Mouse (Mus musculus) urinary bladder, postnatal 0 days (tissue): Measurements from ENCODE around the gene Tubgcp3. TPM values are rescaled to one million over a fixed set of nuclear protein-coding genes. Genes with fewer than 3 reads are reported as not detected.

Source experiments
- microRNA-seq: library from miRNA; unstranded; fragments of <30 nt; microRNA quantifications from one replicate; pipeline ENCODE4, GENCODE M21; 2016
- polyA plus RNA-seq: library from polyadenylated mRNA; unstranded; fragments of >200 nt; fragmentation: Nextera tagmentation; extraction: Ambion mirVana; gene quantifications from 2 replicates; pipeline ENCODE4 v1.2.1, GENCODE M21; 2015

Gene Tubgcp3
- 15.8 and 18.3 TPM in 2 replicates for polyA plus RNA-seq

GRCm38 (mm10) chr8:12672056-12672881 lies at the start of gene Tubgcp3:
Tubgcp3 (minus strand) TSS chr8:12672248.

GRCm38 (mm10) chr8:12572814-12573534 lies 99.1 kb downstream of the Tubgcp3 start, which contains the start of gene Spaca7:
Spaca7 (plus strand) TSS chr8:12573029.

Small RNAs within 50 kb of the gene (microRNA-seq; reads per million reads assigned to microRNA genes)
- not detected for gene Gm26483

Other genes with a start within 250 kb of the Tubgcp3 start
- not detected in 2 replicates for gene Spaca7, start 99.2 kb downstream of the Tubgcp3 start, polyA plus RNA-seq
- gene Atp11a, start 84.8 kb upstream of the Tubgcp3 start, polyA plus RNA-seq, result 17.4 and 21.7 TPM in 2 replicates
- 2.7 and 3.2 TPM in 2 replicates for gene Mcf2l, start 201.6 kb upstream of the Tubgcp3 start, polyA plus RNA-seq